Mouse (Mus musculus) layer of hippocampus, postnatal 10 days (tissue): ENCODE data around the gene Slc38a3. TPM values are rescaled to one million over a fixed set of nuclear protein-coding genes. Genes with fewer than 3 reads are reported as not detected.

Experiments
- DNase-seq, 2 experiments: peaks; one replicate each; pipeline ENCODE4 v3.0.0; 2021; ENCODE audit warnings: low spot score in 2 of 2
- total RNA-seq, 2 experiments: library from RNA; stranded (reverse); gene quantifications; 2 replicates each; pipeline ENCODE4 v1.2.3; 2021

Slc38a3 gene
- total RNA-seq, 2 experiments from 2014 or later: 96.5 to 109 TPM

- DNase-seq: no peak
Measured at GRCm38 (mm10) chr9:107696845-107697610, 27.7 kb upstream of the Slc38a3 start.

GRCm38 (mm10) chr9:107696106-107696479 lies 26.8 kb upstream of the Slc38a3 start:
- no peak for DNase-seq

GRCm38 (mm10) chr9:107695441-107696105 lies 26.2 kb upstream of the Slc38a3 start:
- DNase-seq: no peak

GRCm38 (mm10) chr9:107694627-107695026 lies 25.3 kb upstream of the Slc38a3 start:
- DNase-seq: no peak

- no peak for DNase-seq
Measured at GRCm38 (mm10) chr9:107693433-107693987, 24.2 kb upstream of the Slc38a3 start.

GRCm38 (mm10) chr9:107692785-107693184 lies 23.5 kb upstream of the Slc38a3 start:
- no peak for DNase-seq

- DNase-seq: no peak
Measured at GRCm38 (mm10) chr9:107690391-107690790, 21.1 kb upstream of the Slc38a3 start.

- no peak for DNase-seq
Measured at GRCm38 (mm10) chr9:107688939-107689338, 19.6 kb upstream of the Slc38a3 start.

- DNase-seq: no peak
Measured at GRCm38 (mm10) chr9:107688415-107688814, 19.1 kb upstream of the Slc38a3 start.

GRCm38 (mm10) chr9:107685231-107685981 lies 16.1 kb upstream of the Slc38a3 start:
- DNase-seq: peak; percentile 73 to 79

GRCm38 (mm10) chr9:107682405-107682804 lies 13.1 kb upstream of the Slc38a3 start:
- DNase-seq: no peak

GRCm38 (mm10) chr9:107679501-107679900 lies 10.2 kb upstream of the Slc38a3 start, which contains the start of gene Gnat1:
TSS of gene Gnat1 (minus strand) at chr9:107679712.
- no peak for DNase-seq

- no peak for DNase-seq
Measured at GRCm38 (mm10) chr9:107678861-107679260, 9.5 kb upstream of the Slc38a3 start.

GRCm38 (mm10) chr9:107677819-107678526 lies 8.6 kb upstream of the Slc38a3 start:
- DNase-seq: peak; percentile 82 to 86

- DNase-seq: no peak
Measured at GRCm38 (mm10) chr9:107677091-107677784, 7.9 kb upstream of the Slc38a3 start.

- DNase-seq: no peak
Measured at GRCm38 (mm10) chr9:107676302-107676701, 7.0 kb upstream of the Slc38a3 start.

- peak; percentile 77 to 84 for DNase-seq
Measured at GRCm38 (mm10) chr9:107675671-107676301, 6.5 kb upstream of the Slc38a3 start.

GRCm38 (mm10) chr9:107674609-107675429 lies 5.5 kb upstream of the Slc38a3 start:
- no peak for DNase-seq

- no peak for DNase-seq
Measured at GRCm38 (mm10) chr9:107670259-107670658, 929 bp upstream of the Slc38a3 start.
